Mouse (Mus musculus): ENCODE data around the gene Adra1b. TPM values are rescaled to one million over a fixed set of nuclear protein-coding genes. Genes with fewer than 3 reads are reported as not detected.
A peak's percentile ranks its signal among the peaks of the same experiment; 100 is the strongest.

Gene Adra1b
- polyA plus RNA-seq, 1 experiment from 2014 or later, result 8.8 TPM

GRCm38 (mm10) chr11:43751542-43751941 lies 149.5 kb downstream of the Adra1b start:
- Histone ChIP-seq H3K9me3 (no peaks in the 10 kb centered on the region), H3K27ac (no peak overlapping the region), H3K27me3 (replicated peaks) (no peaks in the 10 kb centered on the region), H3K9ac (no peak overlapping the region), H3K4me2 (no peak overlapping the region), H3K4me1 (peaks cover 11% of the 10 kb centered on the region), H3K4me3 (no peak overlapping the region), H3K36me3 (replicated peaks) (no peaks in the 10 kb centered on the region)
- ATAC-seq (replicated peaks), result no peak
- WGBS, result 76% methylated on average over 2 of the region's 2 CpGs

DNA sequence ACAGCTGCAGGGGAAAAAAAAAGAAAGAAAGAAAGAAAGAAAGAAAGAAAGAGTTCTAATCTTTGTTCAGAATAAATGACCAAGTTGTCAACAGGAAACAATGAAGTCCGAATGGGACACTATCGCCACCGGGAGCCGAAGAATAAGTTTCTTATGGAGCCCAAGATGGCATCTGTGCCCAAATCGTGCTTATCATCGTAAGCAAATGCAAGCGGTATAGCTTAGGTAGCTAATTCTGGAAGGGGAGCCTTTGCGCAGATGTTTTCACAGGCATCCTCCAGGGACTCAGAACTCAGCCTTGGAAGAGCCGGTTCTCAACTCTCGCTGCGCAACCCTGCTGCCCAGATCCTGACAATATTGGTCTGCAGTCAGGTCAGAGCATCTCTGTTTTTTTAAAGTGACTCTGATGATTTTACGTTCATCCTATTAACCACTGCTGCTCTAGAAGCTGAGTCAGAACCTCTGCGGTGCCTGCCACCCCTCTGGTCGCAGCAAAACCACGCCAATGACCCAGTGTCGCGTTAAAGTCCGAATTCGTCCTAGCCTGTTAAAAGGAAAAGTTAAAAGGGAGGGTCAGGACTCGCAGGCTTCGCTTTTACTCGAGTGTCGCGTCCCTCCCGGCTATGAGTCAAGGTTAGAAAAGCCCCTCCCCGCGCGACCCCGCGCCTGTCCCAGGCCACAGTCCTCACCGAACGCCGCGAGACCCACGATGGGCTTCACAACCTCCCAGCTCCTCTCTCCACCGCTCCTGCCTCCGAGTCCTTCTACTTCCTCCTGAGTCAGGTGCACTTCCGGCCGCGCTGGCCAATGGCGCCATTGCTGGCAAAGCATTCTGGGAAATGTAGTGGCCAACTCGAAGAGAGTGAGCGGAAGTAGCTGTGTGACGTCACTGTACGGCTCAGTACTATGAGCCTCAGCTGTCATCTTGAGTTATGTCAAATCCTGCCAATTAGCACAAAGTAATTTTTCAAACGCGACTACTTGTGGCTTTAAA lies 153.5 kb downstream of the Adra1b start, which contains the start of gene Ttc1:
TSS of gene Ttc1 (minus strand) at position 776 of the 994 bp plus-strand sequence.
- peaks cover 16% of the 10 kb centered on the region for H3K36me3 ChIP-seq (replicated peaks)
- H3K9me3 ChIP-seq, result no peaks in the 10 kb centered on the region
- WGBS, result 4% methylated on average over 47 of the region's 47 CpGs
- no peaks in the 10 kb centered on the region for H3K27me3 ChIP-seq (replicated peaks)
- peak within 1 kb of the TSS; percentile 68 for H3K27ac ChIP-seq
- H3K4me2 ChIP-seq, result peak within 1 kb of the TSS; percentile 66
- peak within 1 kb of the TSS; percentile 77 for H3K4me3 ChIP-seq
- H3K4me1 ChIP-seq, result peaks cover 12% of the 10 kb centered on the region
- ATAC-seq (replicated peaks), result peak; percentile 99
- peak within 1 kb of the TSS; percentile 70 for H3K9ac ChIP-seq

- no peak for ATAC-seq (replicated peaks)
- Histone ChIP-seq H3K9me3 (no peaks in the 10 kb centered on the region), H3K9ac (no peak overlapping the region), H3K27ac (no peak overlapping the region), H3K4me2 (no peak overlapping the region), H3K4me3 (no peak overlapping the region), H3K27me3 (replicated peaks) (no peaks in the 10 kb centered on the region), H3K4me1 (no peaks in the 10 kb centered on the region), H3K36me3 (replicated peaks) (peaks cover 21% of the 10 kb centered on the region; the same call in 1 of the 2 replicates)
- 90% methylated on average over 7 of the region's 7 CpGs for WGBS
These were observed 172.2 kb downstream of the Adra1b start for GRCm38 (mm10) chr11:43728737-43729301.

DNA sequence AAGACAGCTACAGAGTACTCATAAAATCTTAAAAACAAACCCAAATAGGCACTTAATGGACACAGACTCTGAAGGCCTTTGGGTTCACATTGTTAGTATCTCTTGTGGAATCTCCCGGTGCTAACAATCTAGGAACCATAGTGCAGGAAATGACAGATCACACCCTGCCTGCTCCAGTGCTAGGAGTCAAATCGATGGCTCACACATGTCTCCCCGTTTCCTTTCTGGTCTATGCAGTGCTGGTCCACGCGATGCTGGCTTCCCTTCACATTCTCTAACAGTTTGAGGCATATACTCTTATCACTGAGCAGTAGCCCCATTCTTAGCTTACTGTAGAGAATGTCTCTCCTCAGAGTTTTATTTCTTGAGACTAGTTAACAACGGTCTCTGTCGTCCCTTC lies 173.2 kb downstream of the Adra1b start:
- no peak overlapping the region for H3K4me3 ChIP-seq
- H3K27ac ChIP-seq, result no peak overlapping the region
- H3K27me3 ChIP-seq (replicated peaks), result no peaks in the 10 kb centered on the region
- H3K4me1 ChIP-seq, result no peaks in the 10 kb centered on the region
- no peak overlapping the region for H3K4me2 ChIP-seq
- H3K9me3 ChIP-seq, result no peaks in the 10 kb centered on the region
- 88% methylated on average over 7 of the region's 7 CpGs for WGBS
- peaks cover 14% of the 10 kb centered on the region; the same call in 1 of the 2 replicates for H3K36me3 ChIP-seq (replicated peaks)
- no peak for ATAC-seq (replicated peaks)
- H3K9ac ChIP-seq, result no peak overlapping the region

Other genes with a start within 250 kb of the Adra1b start
- gene Pwwp2a, start 219.2 kb downstream of the Adra1b start, polyA plus RNA-seq (2015; fragmentation: Nextera tagmentation; extraction: Ambion mirVana), result 29.0 and 33.1 TPM in 2 replicates
- 73.8 and 77.8 TPM in 2 replicates for gene Ttc1, start 153.2 kb downstream of the Adra1b start, polyA plus RNA-seq (2015; fragmentation: Nextera tagmentation; extraction: Ambion mirVana)

Data from midbrain, embryonic 15.5 days (tissue).